Comparison of ENCODE assay signal across 10 mouse cellular contexts in genomic region chr5:131642752-131643151, GRCm38 (mm10).
DNase-seq lines count a peak whose midpoint lies in the region; ATAC-seq and TF ChIP-seq lines count a peak whose summit lies in the region.
"Had no signal": no experiment of that assay in that cellular context is flagged by ENCODE, and none has a peak within 500 bp of the region (broad histone marks: within the 10 kb centered on the region; RNA-seq: fewer than 3 reads in every experiment).

No protein-coding gene starts in this region.

- H3K4me2 ChIP-seq in neural tube, embryonic 11.5 days (ENCODE audit: low read depth): no peak overlapping the region
- H3K4me2 ChIP-seq in limb, embryonic 14.5 days (replicated peaks; ENCODE audit: low read depth, low read length, severe bottlenecking): no peak overlapping the region

- no peak overlapping the region for H3K27ac ChIP-seq in neural tube, embryonic 11.5 days (ENCODE audit: low read depth, low read length)
- peak overlapping the region; percentile 57; the same call in 1 of the 2 replicates for H3K27ac ChIP-seq in heart, embryonic 10.5 days
- H3K27ac ChIP-seq in limb, embryonic 14.5 days (replicated peaks; ENCODE audit: low read depth, low read length): no peak overlapping the region

- 49% methylated on average over 2 of the region's 2 CpGs for WGBS in neural tube, embryonic 11.5 days
- 18% methylated on average over 2 of the region's 2 CpGs for WGBS in heart, embryonic 10.5 days
- WGBS in limb, embryonic 14.5 days: 55% methylated on average over 2 of the region's 2 CpGs

- no peaks in the 10 kb centered on the region for H3K27me3 ChIP-seq in neural tube, embryonic 11.5 days (ENCODE audit: control insufficient read depth, insufficient read depth, low read length)
- peaks cover 4% of the 10 kb centered on the region; the same call in 1 of the 2 replicates for H3K27me3 ChIP-seq in heart, embryonic 10.5 days (ENCODE audit: insufficient read depth, poor library complexity, severe bottlenecking)
- H3K27me3 ChIP-seq in limb, embryonic 14.5 days (ENCODE audit: control insufficient read depth, insufficient read depth, low read length): no peaks in the 10 kb centered on the region

- H3K9ac ChIP-seq in neural tube, embryonic 11.5 days (ENCODE audit: low read length): no peak overlapping the region
- no peak overlapping the region for H3K9ac ChIP-seq in limb, embryonic 14.5 days (ENCODE audit: low read depth, low read length, severe bottlenecking)
- H3K9ac ChIP-seq: liver, postnatal 0 days had no signal

- TF ChIP-seq POLR2A in limb, embryonic 14.5 days (IDR thresholded peaks at IDR 0.05; ENCODE audit: borderline replicate concordance, extremely low read depth, insufficient read depth, insufficient read length): no peak

- peak; percentile 26 for DNase-seq in neural tube, embryonic 11.5 days (ENCODE audit: low spot score)
- DNase-seq in neural tube, embryonic 10.5 days (ENCODE audit: extremely low spot score, low spot score): no peak
- no peak for DNase-seq in heart, embryonic 10.5 days (ENCODE audit: low spot score)
- DNase-seq in limb, embryonic 14.5 days (ENCODE audit: low spot score): peak; percentile 36
- DNase-seq in cerebellum, postnatal 25 days: no peak
- DNase-seq in adipocyte (ENCODE audit: low spot score): no peak
- no peak for DNase-seq in right cerebral cortex, postnatal 36 days (ENCODE audit: low spot score in 2 of 2)
- DNase-seq: liver, postnatal 0 days; spleen, adult 18-20 months had no signal

- no peak overlapping the region for H3K4me3 ChIP-seq in neural tube, embryonic 11.5 days (ENCODE audit: low read depth, low read length)
- H3K4me3 ChIP-seq in heart, embryonic 10.5 days: no peak overlapping the region
- no peak overlapping the region for H3K4me3 ChIP-seq in limb, embryonic 14.5 days (replicated peaks; ENCODE audit: low read length)

- no peaks in the 10 kb centered on the region for H3K36me3 ChIP-seq in neural tube, embryonic 11.5 days (ENCODE audit: control insufficient read depth, insufficient read depth, low read length)
- no peaks in the 10 kb centered on the region for H3K36me3 ChIP-seq in heart, embryonic 10.5 days
- H3K36me3 ChIP-seq in limb, embryonic 14.5 days (ENCODE audit: control insufficient read depth, insufficient read depth, low read length): no peaks in the 10 kb centered on the region

- ATAC-seq in neural tube, embryonic 11.5 days (ENCODE audit: insufficient read depth, low FRiP score, low TSS enrichment): no peak
- peak; percentile 42 for ATAC-seq in limb, embryonic 14.5 days (ENCODE audit: low FRiP score, low read depth)
- ATAC-seq in erythroblast, adult 5-6 weeks (replicated peaks; ENCODE audit: low FRiP score, poor library complexity, severe bottlenecking): no peak
- ATAC-seq: liver, postnatal 0 days had no signal

- peaks cover 45% of the 10 kb centered on the region for H3K4me1 ChIP-seq in neural tube, embryonic 11.5 days (ENCODE audit: control insufficient read depth, insufficient read depth, low read length)
- peaks cover 21% of the 10 kb centered on the region for H3K4me1 ChIP-seq in heart, embryonic 10.5 days
- H3K4me1 ChIP-seq in limb, embryonic 14.5 days (ENCODE audit: control insufficient read depth, insufficient read depth, low read length): peaks cover 25% of the 10 kb centered on the region

- H3K9me3 ChIP-seq in neural tube, embryonic 11.5 days (ENCODE audit: control insufficient read depth, low read length): no peaks in the 10 kb centered on the region
- H3K9me3 ChIP-seq in heart, embryonic 10.5 days: no peaks in the 10 kb centered on the region
- no peaks in the 10 kb centered on the region for H3K9me3 ChIP-seq in limb, embryonic 14.5 days (ENCODE audit: control insufficient read depth, low read length)

Comparison
In these comparisons a context has a peak if more than half of its experiments do, and no peak if none do; other contexts are left out.
1. DNase-seq: peak in neural tube, embryonic 11.5 days (single experiment) and limb, embryonic 14.5 days (single experiment); none in neural tube, embryonic 10.5 days (single experiment), heart, embryonic 10.5 days (single experiment), cerebellum, postnatal 25 days (0 of 2), adipocyte (single experiment) and right cerebral cortex, postnatal 36 days (0 of 2).